Mouse (Mus musculus) kidney, adult 2 months (tissue): ENCODE results near the gene Hdgfl2.

Experiments
- CTCF ChIP-seq: fragments of 200-500 bp; conservative IDR thresholded peaks from 2 replicates; pipeline ENCODE4 v1.5.1; 2011; ENCODE audit warnings: low read depth, mild to moderate bottlenecking, control low read depth, low read length, moderate library complexity, mixed read lengths; ENCODE audit not compliant: insufficient read depth, insufficient read length
- POLR2A ChIP-seq: fragments of 200-500 bp; IDR thresholded peaks from one replicate; pipeline ENCODE4 v1.6.1; 2011; ENCODE audit warnings: low read depth, low read length, control low read depth

DNA sequence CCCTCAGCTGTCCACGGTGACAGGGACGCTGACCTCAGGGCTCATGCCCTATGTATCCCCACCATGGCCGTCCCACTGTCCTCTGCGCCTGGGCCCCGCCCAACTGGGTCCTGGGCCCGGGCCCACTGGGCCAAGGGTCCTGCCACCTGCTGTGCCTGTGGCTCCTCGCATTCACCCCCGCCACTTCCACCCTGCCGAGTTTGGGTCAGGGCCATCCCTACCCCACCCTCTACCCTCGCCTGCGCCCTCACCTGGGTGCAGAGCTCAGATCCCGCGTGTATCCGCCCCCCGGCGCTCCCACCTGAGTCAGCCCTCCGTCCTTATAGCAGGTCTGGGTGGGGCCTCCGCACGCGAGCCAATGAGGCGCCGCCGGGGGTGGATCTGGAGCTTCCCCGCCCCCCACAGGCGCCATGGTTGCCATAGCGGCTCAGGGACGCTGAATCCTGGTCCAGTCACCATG is 37.8 kb downstream of the Hdgfl2 start, which contains the start of gene Plin5:
- TF ChIP-seq POLR2A, result no peak
- TF ChIP-seq CTCF, result no peak
